Mouse (Mus musculus): Measurements from ENCODE around the gene Tef.
A peak's percentile ranks its signal among the peaks of the same experiment; 100 is the strongest.

Tef gene

GRCm38 (mm10) chr15:81802001-81802890 lies at the start of gene Tef:
Gene Tef, plus strand, starts transcription at chr15:81802421.
- DNase-seq (ENCODE audit: low spot score) = peak; percentile 100

GRCm38 (mm10) chr15:81753669-81754068 lies 48.6 kb upstream of the Tef start:
- no peak for DNase-seq (ENCODE audit: low spot score)

- no peak for DNase-seq (ENCODE audit: low spot score)
Measured at GRCm38 (mm10) chr15:81758701-81759100, 43.5 kb upstream of the Tef start.

GRCm38 (mm10) chr15:81759542-81759941 lies 42.7 kb upstream of the Tef start:
- DNase-seq (ENCODE audit: low spot score) = no peak

- no peak for DNase-seq (ENCODE audit: low spot score)
Measured at GRCm38 (mm10) chr15:81760361-81761079, 41.7 kb upstream of the Tef start.

- DNase-seq (ENCODE audit: low spot score) = no peak
Measured at GRCm38 (mm10) chr15:81761381-81761780, 40.8 kb upstream of the Tef start.

GRCm38 (mm10) chr15:81761959-81762358 lies 40.3 kb upstream of the Tef start:
- no peak for DNase-seq (ENCODE audit: low spot score)

GRCm38 (mm10) chr15:81764573-81764972 lies 37.6 kb upstream of the Tef start:
- DNase-seq (ENCODE audit: low spot score) = no peak

GRCm38 (mm10) chr15:81765651-81766050 lies 36.6 kb upstream of the Tef start:
- no peak for DNase-seq (ENCODE audit: low spot score)

GRCm38 (mm10) chr15:81766439-81766838 lies 35.8 kb upstream of the Tef start:
- DNase-seq (ENCODE audit: low spot score) = no peak

- no peak for DNase-seq (ENCODE audit: low spot score)
Measured at GRCm38 (mm10) chr15:81769037-81769436, 33.2 kb upstream of the Tef start.

- DNase-seq (ENCODE audit: low spot score) = no peak
Measured at GRCm38 (mm10) chr15:81772431-81773120, 29.6 kb upstream of the Tef start.

- no peak for DNase-seq (ENCODE audit: low spot score)
Measured at GRCm38 (mm10) chr15:81774505-81775171, 27.6 kb upstream of the Tef start.

GRCm38 (mm10) chr15:81776631-81777422 lies 25.4 kb upstream of the Tef start:
- no peak for DNase-seq (ENCODE audit: low spot score)

GRCm38 (mm10) chr15:81781816-81782215 lies 20.4 kb upstream of the Tef start:
- no peak for DNase-seq (ENCODE audit: low spot score)

GRCm38 (mm10) chr15:81784762-81785161 lies 17.5 kb upstream of the Tef start:
- no peak for DNase-seq (ENCODE audit: low spot score)

GRCm38 (mm10) chr15:81785701-81786100 lies 16.5 kb upstream of the Tef start:
- no peak for DNase-seq (ENCODE audit: low spot score)

GRCm38 (mm10) chr15:81787525-81787924 lies 14.7 kb upstream of the Tef start:
- no peak for DNase-seq (ENCODE audit: low spot score)

- no peak for DNase-seq (ENCODE audit: low spot score)
Measured at GRCm38 (mm10) chr15:81792444-81792843, 9.8 kb upstream of the Tef start.

GRCm38 (mm10) chr15:81796228-81796627 lies 6.0 kb upstream of the Tef start:
- peak; percentile 79 for DNase-seq (ENCODE audit: low spot score)

- no peak for DNase-seq (ENCODE audit: low spot score)
Measured at GRCm38 (mm10) chr15:81797861-81798260, 4.4 kb upstream of the Tef start.
